Mouse (Mus musculus) myocyte (in vitro differentiated cells): ENCODE measurements at regions not wholly inside any gene's neighbourhood (a gene's known extent, or its start where the extent isn't known, plus 50 kb on each side); places are given as distances from the start of the nearest gene placed in this dataset.

Experiments used
- H3K27me3 ChIP-seq: one replicate; pipeline ENCODE4 v1.6.1; 2011; ENCODE audit not compliant: control insufficient read depth, insufficient read depth, insufficient read length
- H3K36me3 ChIP-seq: one replicate; pipeline ENCODE4 v1.6.1; 2011; ENCODE audit not compliant: control insufficient read depth, insufficient read depth
- H3K4me2 ChIP-seq: one replicate; pipeline ENCODE4 v1.6.1; 2011; ENCODE audit warnings: low read depth, control low read depth
- H3K4me3 ChIP-seq: one replicate; pipeline ENCODE4 v1.5.1; 2011; ENCODE audit warnings: mild to moderate bottlenecking, control low read depth, moderate library complexity
- H3K79me2 ChIP-seq: one replicate; pipeline ENCODE4 v1.6.1; 2011; ENCODE audit not compliant: control insufficient read depth, insufficient read depth
- H3ac ChIP-seq: one replicate; pipeline ENCODE4 v1.6.1; 2011; ENCODE audit not compliant: control insufficient read depth, insufficient read length
- CEBPB ChIP-seq: IDR thresholded peaks from 2 replicates; pipeline ENCODE4 v1.6.1; 2011; ENCODE audit warnings: mild to moderate bottlenecking, moderate library complexity; ENCODE audit not compliant: poor library complexity, insufficient read depth, severe bottlenecking
- E2F4 ChIP-seq: IDR thresholded peaks from one replicate; pipeline ENCODE4 v1.6.1; 2011; ENCODE audit warnings: mild to moderate bottlenecking, control low read depth, moderate library complexity; ENCODE audit not compliant: insufficient read depth
- MAX ChIP-seq: IDR thresholded peaks from one replicate; pipeline ENCODE4 v1.6.1; 2011; ENCODE audit warnings: low read depth, mild to moderate bottlenecking, control low read depth
- MYOD1 ChIP-seq, 3 experiments: IDR thresholded peaks; one replicate each; pipeline ENCODE4 v1.6.1; 2011; ENCODE audit warnings: control low read depth in 2 of 3, low read depth in 2 of 3, mild to moderate bottlenecking in 2 of 3, moderate library complexity in 1 of 3; ENCODE audit not compliant: insufficient read length in 2 of 3, control insufficient read depth in 1 of 3
- MYOG ChIP-seq, 3 experiments: IDR thresholded peaks; one replicate each; pipeline ENCODE4 v1.6.1; 2011; ENCODE audit warnings: control low read depth in 2 of 3, low read depth in 2 of 3, mild to moderate bottlenecking in 2 of 3; ENCODE audit not compliant: insufficient read length in 2 of 3, control insufficient read depth in 1 of 3, insufficient read depth in 1 of 3
- POLR2A ChIP-seq: IDR thresholded peaks from one replicate; pipeline ENCODE4 v1.6.1; 2011; ENCODE audit warnings: low read depth, mild to moderate bottlenecking, control low read depth, moderate library complexity; ENCODE audit not compliant: insufficient read length
- POLR2AphosphoS2 ChIP-seq: IDR thresholded peaks from one replicate; pipeline ENCODE4 v1.6.1; 2011; ENCODE audit warnings: low read depth, control low read depth; ENCODE audit not compliant: insufficient read length
- REST ChIP-seq: IDR thresholded peaks from one replicate; pipeline ENCODE4 v1.6.1; 2011; ENCODE audit warnings: mild to moderate bottlenecking, control low read depth, moderate library complexity; ENCODE audit not compliant: insufficient read depth, insufficient read length
- SRF ChIP-seq: IDR thresholded peaks from one replicate; pipeline ENCODE4 v1.6.1; 2011; ENCODE audit warnings: low read depth; ENCODE audit not compliant: control insufficient read depth, insufficient read length
- TCF12 ChIP-seq: IDR thresholded peaks from one replicate; pipeline ENCODE4 v1.6.1; 2011; ENCODE audit warnings: mild to moderate bottlenecking, control low read depth; ENCODE audit not compliant: poor library complexity, insufficient read depth, severe bottlenecking
- TCF3 ChIP-seq: IDR thresholded peaks from one replicate; pipeline ENCODE4 v1.6.1; 2011; ENCODE audit warnings: low read depth, control low read depth; ENCODE audit not compliant: insufficient read length
- USF1 ChIP-seq: IDR thresholded peaks from one replicate; pipeline ENCODE4 v1.6.1; 2011; ENCODE audit warnings: low read depth, mild to moderate bottlenecking, control low read depth, moderate library complexity

DNA sequence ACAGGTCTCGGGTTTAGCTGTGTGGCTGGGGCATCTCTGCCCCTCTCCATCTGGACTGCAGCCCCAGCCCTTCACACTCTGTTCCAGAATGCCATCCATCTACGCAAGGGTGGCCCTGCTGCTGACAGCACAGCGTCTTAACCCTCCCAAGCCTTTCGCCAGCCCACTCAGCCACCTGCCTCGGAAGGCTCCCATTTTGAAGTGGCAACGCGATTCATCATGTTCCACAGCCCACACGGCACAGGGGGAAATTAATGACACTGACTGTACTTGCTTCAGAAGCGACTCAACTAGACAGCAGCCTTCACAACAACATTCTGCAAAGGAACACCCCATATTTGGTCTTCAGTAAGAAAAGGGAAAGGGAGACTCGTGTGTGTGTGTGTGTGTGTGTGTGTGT, 151.8 kb upstream of the Noct start:
- Histone ChIP-seq H3K79me2 (no peaks in the 10 kb centered on the region), H3K4me2 (no peak overlapping the region), H3K36me3 (no peaks in the 10 kb centered on the region), H3K27me3 (no peaks in the 10 kb centered on the region), H3K4me3 (no peak overlapping the region), H3ac (no peak overlapping the region)
- no peak for TF ChIP-seq E2F4
- TF ChIP-seq CEBPB, result no peak
- TF ChIP-seq POLR2A, result no peak
- TF ChIP-seq REST, result no peak
- TF ChIP-seq TCF3, result no peak
- no peak for TF ChIP-seq USF1
- TF ChIP-seq MAX, result no peak
- no peak for TF ChIP-seq TCF12
- TF ChIP-seq POLR2AphosphoS2, result no peak
- TF ChIP-seq SRF, result no peak
- TF ChIP-seq MYOG (IDR thresholded peaks at IDR 0.05; ENCODE audit: control insufficient read depth in 1 of 3, insufficient read depth in 1 of 3, insufficient read length in 2 of 3, low read depth in 2 of 3), result no peak
- no peak for TF ChIP-seq MYOD1 (IDR thresholded peaks at IDR 0.05; ENCODE audit: control insufficient read depth in 1 of 3, insufficient read length in 2 of 3, low read depth in 2 of 3)

- no peaks in the 10 kb centered on the region for H3K36me3 ChIP-seq
- H3K4me2 ChIP-seq, result no peak overlapping the region
- H3ac ChIP-seq, result no peak overlapping the region
- H3K4me3 ChIP-seq, result no peak overlapping the region
- no peaks in the 10 kb centered on the region for H3K79me2 ChIP-seq
- TF ChIP-seq REST (no peak), TCF3 (no peak), USF1 (no peak), POLR2A (no peak), CEBPB (no peak), MAX (no peak), TCF12 (no peak), SRF (no peak), MYOD1 (IDR thresholded peaks at IDR 0.05; ENCODE audit: control insufficient read depth in 1 of 3, insufficient read length in 2 of 3, low read depth in 2 of 3) (no peak), MYOG (IDR thresholded peaks at IDR 0.05; ENCODE audit: control insufficient read depth in 1 of 3, insufficient read depth in 1 of 3, insufficient read length in 2 of 3, low read depth in 2 of 3) (no peak), POLR2AphosphoS2 (no peak), E2F4 (no peak)
- H3K27me3 ChIP-seq, result no peaks in the 10 kb centered on the region
These were observed 151.1 kb upstream of the Noct start for GRCm38 (mm10) chr3:51073003-51073679.

GRCm38 (mm10) chr3:51073743-51074319, 150.4 kb upstream of the Noct start:
- no peak overlapping the region for H3K4me3 ChIP-seq
- no peaks in the 10 kb centered on the region for H3K27me3 ChIP-seq
- no peaks in the 10 kb centered on the region for H3K36me3 ChIP-seq
- no peaks in the 10 kb centered on the region for H3K79me2 ChIP-seq
- TF ChIP-seq E2F4, result no peak
- no peak overlapping the region for H3K4me2 ChIP-seq
- no peak overlapping the region for H3ac ChIP-seq

DNA sequence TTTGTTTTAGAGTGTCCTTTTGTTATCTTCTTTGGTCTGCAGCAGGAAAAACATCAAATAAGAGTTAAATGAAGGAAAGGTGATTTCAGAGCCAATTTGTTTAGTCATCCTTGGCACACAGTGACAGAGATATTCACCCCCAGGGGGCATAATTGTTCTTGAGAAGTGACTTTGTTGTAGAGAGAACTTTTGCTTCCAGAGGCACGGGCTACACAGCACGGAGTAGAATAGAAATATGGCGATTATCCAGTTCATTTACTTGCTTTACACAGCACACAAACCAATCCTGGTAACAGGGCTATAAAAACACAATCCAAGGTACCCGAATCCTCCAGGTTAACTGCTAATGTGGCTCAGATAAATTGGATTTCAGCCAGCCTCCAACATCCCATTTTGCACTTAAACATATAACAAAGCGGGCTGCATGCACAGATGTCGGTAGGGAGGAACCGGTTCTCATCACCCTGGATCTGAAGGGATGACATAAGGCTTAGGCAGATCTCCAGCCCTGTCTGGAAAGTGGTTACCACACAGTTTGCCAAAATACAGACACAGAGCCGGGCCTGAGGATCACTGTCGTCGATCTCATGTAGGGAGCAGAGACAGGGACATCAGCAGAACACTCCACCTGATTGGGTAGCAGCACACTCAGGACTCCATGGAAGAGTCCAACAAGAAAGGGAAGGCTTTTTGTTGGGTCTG, 148.9 kb upstream of the Noct start:
- Histone ChIP-seq H3K27me3 (no peaks in the 10 kb centered on the region), H3K4me3 (no peak overlapping the region), H3ac (no peak overlapping the region), H3K79me2 (no peaks in the 10 kb centered on the region), H3K4me2 (no peak overlapping the region), H3K36me3 (no peaks in the 10 kb centered on the region)
- TF ChIP-seq POLR2AphosphoS2, result no peak
- TF ChIP-seq REST, result no peak
- TF ChIP-seq E2F4, result no peak
- no peak for TF ChIP-seq USF1
- no peak for TF ChIP-seq TCF3
- TF ChIP-seq MYOD1 (IDR thresholded peaks at IDR 0.05; ENCODE audit: control insufficient read depth in 1 of 3, insufficient read length in 2 of 3, low read depth in 2 of 3), result no peak
- no peak for TF ChIP-seq MYOG (IDR thresholded peaks at IDR 0.05; ENCODE audit: control insufficient read depth in 1 of 3, insufficient read depth in 1 of 3, insufficient read length in 2 of 3, low read depth in 2 of 3)
- no peak for TF ChIP-seq CEBPB
- no peak for TF ChIP-seq SRF

DNA sequence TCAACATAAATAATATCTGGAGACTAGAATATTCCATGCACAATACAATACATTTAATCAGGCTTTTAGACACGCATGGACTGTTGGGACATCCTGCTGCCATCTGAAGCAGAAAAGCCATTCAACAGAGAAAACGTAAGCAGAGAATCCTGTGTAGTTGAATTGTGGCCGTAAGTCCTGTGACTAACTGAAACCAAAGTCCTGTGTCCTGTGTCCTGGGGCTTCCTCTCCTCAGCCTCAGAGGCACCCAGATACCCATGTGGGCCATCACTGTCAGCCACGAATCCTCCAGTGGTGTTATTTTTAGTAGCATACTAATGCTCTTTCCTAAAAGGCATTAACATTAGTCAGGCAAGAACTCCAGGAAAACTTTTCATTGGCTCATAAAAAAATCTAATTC, 145.8 kb upstream of the Noct start:
- Histone ChIP-seq H3ac (no peak overlapping the region), H3K4me2 (no peak overlapping the region), H3K27me3 (no peaks in the 10 kb centered on the region), H3K79me2 (no peaks in the 10 kb centered on the region), H3K36me3 (no peaks in the 10 kb centered on the region), H3K4me3 (no peak overlapping the region)
- no peak for TF ChIP-seq REST
- no peak for TF ChIP-seq CEBPB
- TF ChIP-seq MAX, result no peak
- TF ChIP-seq TCF3, result no peak
- TF ChIP-seq E2F4, result no peak
- TF ChIP-seq USF1, result no peak
- TF ChIP-seq TCF12, result no peak
- no peak for TF ChIP-seq SRF
- TF ChIP-seq POLR2A, result no peak
- TF ChIP-seq MYOD1 (IDR thresholded peaks at IDR 0.05; ENCODE audit: control insufficient read depth in 1 of 3, insufficient read length in 2 of 3, low read depth in 2 of 3), result no peak
- TF ChIP-seq POLR2AphosphoS2, result no peak
- no peak for TF ChIP-seq MYOG (IDR thresholded peaks at IDR 0.05; ENCODE audit: control insufficient read depth in 1 of 3, insufficient read depth in 1 of 3, insufficient read length in 2 of 3, low read depth in 2 of 3)
